ENCODE assay signal across 36 mouse cellular contexts in the genomic region with DNA sequence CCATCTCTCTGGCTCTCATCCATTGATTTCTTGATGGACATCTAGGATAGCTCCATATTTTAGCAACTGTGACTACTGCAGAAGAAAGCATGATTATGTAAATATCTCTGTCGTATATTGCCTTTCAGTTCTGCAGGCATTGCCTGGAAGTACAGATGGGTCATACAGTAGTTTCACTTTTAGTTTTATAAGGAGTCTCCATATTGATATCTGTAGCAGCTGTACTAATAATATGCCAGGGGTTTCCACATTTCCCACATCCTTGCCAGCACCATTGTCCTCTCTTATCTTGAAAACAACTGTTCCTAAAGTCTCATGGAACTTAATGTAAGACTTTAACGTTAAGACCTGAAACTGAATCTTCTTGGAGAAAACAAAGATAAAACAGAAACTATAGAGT. TPM values are rescaled to one million over a fixed set of nuclear protein-coding genes. Genes with fewer than 3 reads are reported as not detected.
DNase-seq lines count a peak whose midpoint lies in the region; ATAC-seq and TF ChIP-seq lines count a peak whose summit lies in the region.
"Had no signal": no experiment of that assay in that cellular context is flagged by ENCODE, and none has a peak within 500 bp of the region (broad histone marks: within the 10 kb centered on the region; RNA-seq: fewer than 3 reads in every experiment).

No protein-coding gene starts in this region.

- in situ Hi-C loops in CH12.LX (cut with MboI; ENCODE audit: low pct_ligation_motif_present, low pct_unique_long_range_greater_than_20kb, low sequenced_read_pairs) = no loop called here

- no peaks in the 10 kb centered on the region for H3K27me3 ChIP-seq in heart, adult 2 months (ENCODE audit: control insufficient read depth, insufficient read depth, low read length)
- no peaks in the 10 kb centered on the region for H3K27me3 ChIP-seq in lung, postnatal 0 days (replicated peaks; ENCODE audit: insufficient read depth, low read length)
- H3K27me3 ChIP-seq in CH12.LX (replicated peaks) = no peaks in the 10 kb centered on the region
- H3K27me3 ChIP-seq: intestine, embryonic 15.5 days; limb, embryonic 15.5 days; lung, embryonic 15.5 days had no signal

- WGBS in heart, adult 2 months = 19% methylated on average over 2 of the region's 2 CpGs
- 37% methylated on average over 2 of the region's 2 CpGs for WGBS in lung, postnatal 0 days

- dilution Hi-C loops in CH12.LX (cut with MboI; ENCODE audit: extremely low pct_ligation_motif_present, extremely low pct_unique_long_range_greater_than_20kb, low sequenced_read_pairs) = no loop called here

- H3K27ac ChIP-seq in heart, adult 2 months = peak overlapping the region; percentile 56
- no peak overlapping the region for H3K27ac ChIP-seq in lung, postnatal 0 days (ENCODE audit: low read length)
- no peak overlapping the region for H3K27ac ChIP-seq in CH12.LX (ENCODE audit: insufficient read depth, low read depth)
- H3K27ac ChIP-seq: hindbrain, embryonic 10.5 days; intestine, embryonic 15.5 days; limb, embryonic 10.5 days; limb, embryonic 15.5 days; liver, embryonic 15.5 days; lung, embryonic 15.5 days; macrophage; midbrain, embryonic 12.5 days; neural tube, embryonic 13.5 days had no signal

- peaks cover 5% of the 10 kb centered on the region; the same call in 1 of the 2 replicates for H3K36me3 ChIP-seq in heart, adult 2 months (ENCODE audit: control insufficient read depth, insufficient read depth, low read length)
- H3K36me3 ChIP-seq in lung, postnatal 0 days (ENCODE audit: insufficient read depth, low read length) = no peaks in the 10 kb centered on the region
- no peaks in the 10 kb centered on the region for H3K36me3 ChIP-seq in CH12.LX (replicated peaks in 1 of 2; ENCODE audit: control insufficient read depth in 1 of 2, insufficient read depth in 1 of 2, low read length in 1 of 2)
- H3K36me3 ChIP-seq: hindbrain, embryonic 10.5 days; intestine, embryonic 15.5 days; limb, embryonic 10.5 days; limb, embryonic 15.5 days; liver, embryonic 15.5 days; midbrain, embryonic 12.5 days; neural tube, embryonic 13.5 days had no signal

- no peaks in the 10 kb centered on the region for H3K79me2 ChIP-seq in heart, adult 2 months (replicated peaks; ENCODE audit: control insufficient read depth, insufficient read depth, low read length)
- H3K79me2 ChIP-seq in CH12.LX (replicated peaks; ENCODE audit: control insufficient read depth, extremely low read depth, insufficient read depth, poor library complexity, severe bottlenecking) = no peaks in the 10 kb centered on the region

- ATAC-seq in lung, postnatal 0 days = no peak
- ATAC-seq in inflammation-experienced regulatory T-cells, adult 6 months = peak; percentile 42
- ATAC-seq: forebrain, embryonic 14.5 days; hindbrain, embryonic 16.5 days; intestine, embryonic 15.5 days had no signal

- peaks cover 2% of the 10 kb centered on the region for H3K4me1 ChIP-seq in heart, adult 2 months (ENCODE audit: control insufficient read depth, insufficient read depth, low read length)
- H3K4me1 ChIP-seq in lung, postnatal 0 days (ENCODE audit: insufficient read depth, low read depth, low read length) = peaks cover 2% of the 10 kb centered on the region; the same call in 1 of the 2 replicates
- no peaks in the 10 kb centered on the region for H3K4me1 ChIP-seq in CH12.LX (ENCODE audit: control insufficient read depth in 1 of 2, insufficient read depth in 2 of 2)
- H3K4me1 ChIP-seq: liver, embryonic 15.5 days had no signal

- DNase-seq in heart, adult 2 months = no peak
- no peak for DNase-seq in heart, postnatal 4 days
- peak; percentile 37 for DNase-seq in lung, postnatal 0 days (ENCODE audit: low spot score)
- no peak for DNase-seq in lung, postnatal 14 days
- no peak for DNase-seq in CH12.LX (ENCODE audit: extremely low read depth)
- no peak for DNase-seq in cerebellum, postnatal 14 days
- DNase-seq in kidney, adult 11 months = no peak
- DNase-seq: adrenal gland, adult 8-10 months; cerebellum, adult 2 months; cerebellum, postnatal 25 days; kidney, postnatal 14 days; layer of hippocampus, adult 9-11 months; right cerebral cortex, postnatal 4 days; thymus, adult 2 months; thymus, postnatal 4 days had no signal

- intact Hi-C loops in heart, adult 2 months (cut with DNase I) = loop anchor here (10.0 kb wide), 1 partner anchor 404 kb away; a partner anchor contains a TSS

- no peak overlapping the region for H3K4me2 ChIP-seq in lung, postnatal 0 days (replicated peaks; ENCODE audit: low read depth, low read length)
- H3K4me2 ChIP-seq in CH12.LX (ENCODE audit: insufficient read depth, low read depth, poor library complexity, severe bottlenecking) = peak overlapping the region; percentile 71; the same call in 1 of the 2 replicates
- H3K4me2 ChIP-seq: intestine, embryonic 15.5 days; limb, embryonic 15.5 days; liver, embryonic 15.5 days; lung, embryonic 15.5 days; midbrain, embryonic 12.5 days; neural tube, embryonic 13.5 days had no signal

- TF ChIP-seq EP300 in heart, adult 2 months (IDR thresholded peaks at IDR 0.05; ENCODE audit: insufficient read depth, low read depth, low read length) = no peak
- TF ChIP-seq EP300 in lung, postnatal 0 days (IDR thresholded peaks at IDR 0.05) = no peak
- no peak for TF ChIP-seq EP300 in CH12.LX (IDR thresholded peaks at IDR 0.05; ENCODE audit: low read length)

- TF ChIP-seq POLR2A in heart, adult 2 months (IDR thresholded peaks at IDR 0.05; ENCODE audit: insufficient read depth, low read depth, low read length) = no peak
- TF ChIP-seq POLR2A in CH12.LX (IDR thresholded peaks at IDR 0.05; ENCODE audit: low read depth, low read length) = no peak

- H3K9ac ChIP-seq in heart, adult 2 months (ENCODE audit: low read depth, low read length) = no peak overlapping the region
- H3K9ac ChIP-seq in lung, postnatal 0 days (replicated peaks; ENCODE audit: low read depth) = no peak overlapping the region
- no peak overlapping the region; the same call in 1 of the 2 replicates for H3K9ac ChIP-seq in CH12.LX (ENCODE audit: insufficient read depth, low read depth)
- H3K9ac ChIP-seq: intestine, embryonic 15.5 days; limb, embryonic 15.5 days; liver, embryonic 15.5 days; lung, embryonic 15.5 days; midbrain, embryonic 12.5 days; neural tube, embryonic 13.5 days had no signal

- H3K4me3 ChIP-seq in heart, adult 2 months = no peak overlapping the region
- no peak overlapping the region for H3K4me3 ChIP-seq in lung, postnatal 0 days (ENCODE audit: low read depth, low read length)
- no peak overlapping the region for H3K4me3 ChIP-seq in CH12.LX (replicated peaks in 1 of 3; ENCODE audit: low read depth in 2 of 3, low read length in 2 of 3, poor library complexity in 1 of 3)
- H3K4me3 ChIP-seq: hindbrain, embryonic 10.5 days; intestine, embryonic 15.5 days; limb, embryonic 10.5 days; limb, embryonic 15.5 days; liver, embryonic 15.5 days; lung, embryonic 15.5 days; midbrain, embryonic 12.5 days; neural tube, embryonic 13.5 days had no signal

- no peak for TF ChIP-seq CTCF in heart, adult 2 months (IDR thresholded peaks at IDR 0.05)
- no peak for TF ChIP-seq CTCF in lung, postnatal 0 days (IDR thresholded peaks at IDR 0.05)
- TF ChIP-seq CTCF in CH12.LX (conservative IDR thresholded peaks at IDR 0.05 in 1 of 2, IDR thresholded peaks at IDR 0.05 in 1 of 2; ENCODE audit: low read depth in 2 of 2, low read length in 2 of 2) = no peak

- TF ChIP-seq RAD21 in CH12.LX (IDR thresholded peaks at IDR 0.05; ENCODE audit: low read depth, low read length) = no peak

- no peaks in the 10 kb centered on the region for H3K9me3 ChIP-seq in lung, postnatal 0 days (ENCODE audit: low read length)
- no peaks in the 10 kb centered on the region for H3K9me3 ChIP-seq in CH12.LX (replicated peaks; ENCODE audit: low read length)
- H3K9me3 ChIP-seq: hindbrain, embryonic 10.5 days; intestine, embryonic 15.5 days; limb, embryonic 10.5 days; limb, embryonic 15.5 days; liver, embryonic 15.5 days; lung, embryonic 15.5 days; midbrain, embryonic 12.5 days; neural tube, embryonic 13.5 days had no signal

TF ChIP-seq in CH12.LX, 34 proteins besides CTCF, POLR2A, EP300 and RAD21 (continues in another document):
- TF ChIP-seq SIN3A (IDR thresholded peaks at IDR 0.05; ENCODE audit: low read length) = no peak
- no peak for TF ChIP-seq NELFE (IDR thresholded peaks at IDR 0.05; ENCODE audit: low read depth, low read length)
- no peak for TF ChIP-seq UBTF (IDR thresholded peaks at IDR 0.05; ENCODE audit: low read depth, low read length)
- no peak for TF ChIP-seq CHD1 (IDR thresholded peaks at IDR 0.05; ENCODE audit: low read depth, low read length)

RNA-seq across cellular contexts. Expression of a gene that starts 4.6 kb away (rescaled TPM):
- 10 to 100 TPM; 12.8 to 13.7 TPM for total RNA-seq in heart, adult 2 months (2021)
- polyA plus RNA-seq in heart, adult 2 months (2012; rRNA removed) = 10.7 and 17.0 TPM in 2 replicates
- total RNA-seq in heart, postnatal 4 days (2021) = 10 to 100 TPM; 18.8 to 19.2 TPM
- 13.2 and 16.3 TPM in 2 replicates for polyA plus RNA-seq in lung, postnatal 0 days (2015; fragmentation: Nextera tagmentation; extraction: Ambion mirVana)
- total RNA-seq in CH12.LX (2012; rRNA removed) (not detected in 2 replicates), CH12.LX (2014; rRNA removed) (not detected in 2 replicates)
- polyA plus RNA-seq in CH12.LX (2012; ENCODE audit: insufficient read length, low read depth) = not detected in 2 replicates
- polyA plus RNA-seq in inflammation-experienced regulatory T-cells, adult 6 months (2017; shearing (Covaris generic)) = 1 to 10 TPM; 2.9 to 4.2 (median 4.1) TPM

RNA-seq across cellular contexts. Expression of a gene that starts 29.4 kb away (rescaled TPM):
- total RNA-seq in heart, adult 2 months (2021) = not detected
- polyA plus RNA-seq in heart, adult 2 months (2012; rRNA removed) = not detected in 2 replicates
- total RNA-seq in heart, postnatal 4 days (2021) = not detected
- not detected in 2 replicates for polyA plus RNA-seq in lung, postnatal 0 days (2015; fragmentation: Nextera tagmentation; extraction: Ambion mirVana)
- not detected in 2 replicates for total RNA-seq in CH12.LX (2012; rRNA removed)
- not detected in 2 replicates for total RNA-seq in CH12.LX (2014; rRNA removed)
- polyA plus RNA-seq in CH12.LX (2012; ENCODE audit: insufficient read length, low read depth) = not detected in 2 replicates
- polyA plus RNA-seq in inflammation-experienced regulatory T-cells, adult 6 months (2017; shearing (Covaris generic)) = not detected
- total RNA-seq: adrenal gland, adult 8-10 months; adrenal gland, postnatal 4 days; ES-E14; gastrocnemius, postnatal 4 days; left cerebral cortex, postnatal 10 days; midbrain, postnatal 0 days had no signal
- polyA plus RNA-seq: cerebellum, adult 2 months; embryonic facial prominence, embryonic 11.5 days; forebrain, embryonic 14.5 days; heart, embryonic 14.5 days; hindbrain, embryonic 10.5 days; hindbrain, embryonic 16.5 days; intestine, embryonic 15.5 days; kidney, embryonic 14.5 days; limb, embryonic 10.5 days; limb, embryonic 15.5 days; liver, embryonic 15.5 days; lung, embryonic 15.5 days; macrophage; midbrain, embryonic 12.5 days; midbrain, postnatal 0 days; neural tube, embryonic 13.5 days; spleen, adult 2 months; thymus, adult 2 months had no signal

RNA-seq across cellular contexts. Expression of a gene that starts 47.9 kb away (rescaled TPM):
- total RNA-seq in heart, adult 2 months (2021) = not detected
- not detected in 2 replicates for polyA plus RNA-seq in heart, adult 2 months (2012; rRNA removed)
- not detected for total RNA-seq in heart, postnatal 4 days (2021)
- polyA plus RNA-seq in lung, postnatal 0 days (2015; fragmentation: Nextera tagmentation; extraction: Ambion mirVana) = not detected in 2 replicates
- total RNA-seq in CH12.LX (2012; rRNA removed) = not detected in 2 replicates
- not detected in 2 replicates for total RNA-seq in CH12.LX (2014; rRNA removed)
- polyA plus RNA-seq in CH12.LX (2012; ENCODE audit: insufficient read length, low read depth) = not detected in 2 replicates
- not detected for polyA plus RNA-seq in inflammation-experienced regulatory T-cells, adult 6 months (2017; shearing (Covaris generic))
- total RNA-seq: adrenal gland, adult 8-10 months; adrenal gland, postnatal 4 days; ES-E14; gastrocnemius, postnatal 4 days; left cerebral cortex, postnatal 10 days; midbrain, postnatal 0 days had no signal
- polyA plus RNA-seq: cerebellum, adult 2 months; embryonic facial prominence, embryonic 11.5 days; forebrain, embryonic 14.5 days; heart, embryonic 14.5 days; hindbrain, embryonic 10.5 days; hindbrain, embryonic 16.5 days; intestine, embryonic 15.5 days; kidney, embryonic 14.5 days; limb, embryonic 10.5 days; limb, embryonic 15.5 days; liver, embryonic 15.5 days; lung, embryonic 15.5 days; macrophage; midbrain, embryonic 12.5 days; midbrain, postnatal 0 days; neural tube, embryonic 13.5 days; spleen, adult 2 months; thymus, adult 2 months had no signal

RNA-seq across cellular contexts. Expression of a gene that starts 48.6 kb away (rescaled TPM):
- not detected for total RNA-seq in heart, adult 2 months (2021)
- polyA plus RNA-seq in heart, adult 2 months (2012; rRNA removed) = not detected in 2 replicates
- total RNA-seq in heart, postnatal 4 days (2021) = not detected
- not detected in 2 replicates for polyA plus RNA-seq in lung, postnatal 0 days (2015; fragmentation: Nextera tagmentation; extraction: Ambion mirVana)
- total RNA-seq in CH12.LX (2012; rRNA removed) (not detected in 2 replicates), CH12.LX (2014; rRNA removed) (not detected in 2 replicates)
- polyA plus RNA-seq in CH12.LX (2012; ENCODE audit: insufficient read length, low read depth) = not detected in 2 replicates
- not detected for polyA plus RNA-seq in inflammation-experienced regulatory T-cells, adult 6 months (2017; shearing (Covaris generic))
- total RNA-seq: ES-E14; gastrocnemius, postnatal 4 days; left cerebral cortex, postnatal 10 days; midbrain, postnatal 0 days had no signal
- polyA plus RNA-seq: embryonic facial prominence, embryonic 11.5 days; forebrain, embryonic 14.5 days; hindbrain, embryonic 10.5 days; hindbrain, embryonic 16.5 days; intestine, embryonic 15.5 days; kidney, embryonic 14.5 days; limb, embryonic 10.5 days; limb, embryonic 15.5 days; liver, embryonic 15.5 days; macrophage; midbrain, embryonic 12.5 days; midbrain, postnatal 0 days; neural tube, embryonic 13.5 days; spleen, adult 2 months had no signal
